Mouse (Mus musculus) liver, embryonic 14.5 days (tissue): ENCODE data around the gene Per1.

Source experiments
- CTCF ChIP-seq: IDR thresholded peaks from 2 replicates; pipeline ENCODE4 v1.5.1; 2016; ENCODE audit warnings: antibody characterized with exemption, low read depth, control low read depth
- EP300 ChIP-seq: IDR thresholded peaks from 2 replicates; pipeline ENCODE4 v1.6.1; 2016; ENCODE audit warnings: antibody characterized with exemption, low read depth

DNA sequence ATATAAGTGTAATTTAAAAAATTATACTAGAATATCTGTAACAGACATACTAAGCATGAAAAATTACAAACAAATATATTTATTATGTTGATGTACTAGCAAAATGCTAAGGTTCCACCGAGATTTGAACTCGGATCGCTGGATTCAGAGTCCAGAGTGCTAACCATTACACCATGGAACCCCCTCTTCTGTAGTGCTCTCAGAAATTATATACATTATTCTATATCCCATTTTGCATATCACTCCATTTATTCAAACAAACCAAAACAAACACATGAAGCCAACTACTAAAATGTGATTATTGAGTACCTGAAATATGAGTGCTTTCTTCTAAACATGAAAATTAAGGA lies 29.5 kb downstream of the Per1 start:
- TF ChIP-seq CTCF = no peak
- no peak for TF ChIP-seq EP300
